Mouse (Mus musculus) adrenal gland, adult 8-10 months (tissue): ENCODE results near the gene Map2k7. TPM values are rescaled to one million over a fixed set of nuclear protein-coding genes. Genes with fewer than 3 reads are reported as not detected.
"Not testable (repeated sequence)": the region's sequence is repeated elsewhere in the genome, so short reads cannot be mapped to it uniquely, and the experiment has no call there.

Source experiments
- DNase-seq: peaks from one replicate; pipeline ENCODE4 v3.0.0; 2022
- total RNA-seq, 4 experiments: library from RNA; stranded (reverse); gene quantifications; 2 replicates each; pipeline ENCODE4 v1.2.4; 2022

Gene Map2k7
- total RNA-seq, 4 experiments from 2014 or later, result 90.9 to 127 (median 124) TPM

GRCm38 (mm10) chr8:4226739-4227347 is 11.7 kb upstream of the Map2k7 start, which contains the start of gene Lrrc8e:
Gene Lrrc8e, plus strand, starts transcription at chr8:4226827.
- peak; percentile 62 for DNase-seq

GRCm38 (mm10) chr8:4227919-4228318 is 10.6 kb upstream of the Map2k7 start:
- no peak for DNase-seq

- peak; percentile 6 for DNase-seq
These were observed 8.8 kb upstream of the Map2k7 start for GRCm38 (mm10) chr8:4229784-4230183.

DNA sequence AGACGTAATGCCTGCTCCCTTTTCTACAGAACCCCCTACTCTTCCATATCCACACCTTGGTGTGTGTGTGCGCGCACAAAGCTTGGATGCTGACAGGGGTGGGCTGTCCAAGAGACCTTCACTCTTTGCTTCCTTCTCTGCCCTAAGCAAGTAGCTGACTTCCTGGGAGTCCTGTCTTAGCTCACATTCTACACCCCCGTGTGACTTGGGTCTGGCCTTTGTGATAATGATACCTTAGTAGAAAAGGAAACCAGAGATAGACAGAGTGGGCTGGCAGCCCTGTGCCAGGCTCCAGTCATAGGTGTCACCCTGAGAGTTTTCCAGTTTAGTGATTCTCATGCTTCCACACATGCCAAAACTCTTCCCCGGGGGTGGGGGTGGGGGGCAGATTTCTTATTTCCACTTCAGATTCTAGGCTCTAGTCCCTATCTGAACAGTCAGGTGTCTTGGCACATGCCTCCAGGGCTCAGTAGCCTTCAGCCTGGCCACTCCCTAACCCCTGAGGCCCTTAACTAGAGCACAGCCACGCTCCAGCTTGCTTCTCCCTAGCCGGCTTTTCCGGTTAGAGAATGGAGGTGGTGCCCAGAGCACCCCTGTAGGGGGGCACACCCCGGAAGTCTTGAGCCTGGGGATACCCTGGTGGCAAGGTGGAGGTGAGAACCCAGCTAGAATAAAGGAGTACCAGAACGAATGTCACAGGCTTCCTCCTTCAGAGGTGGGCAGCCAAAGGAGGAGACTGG is 7.8 kb upstream of the Map2k7 start:
- DNase-seq, result peak; percentile 14

DNA sequence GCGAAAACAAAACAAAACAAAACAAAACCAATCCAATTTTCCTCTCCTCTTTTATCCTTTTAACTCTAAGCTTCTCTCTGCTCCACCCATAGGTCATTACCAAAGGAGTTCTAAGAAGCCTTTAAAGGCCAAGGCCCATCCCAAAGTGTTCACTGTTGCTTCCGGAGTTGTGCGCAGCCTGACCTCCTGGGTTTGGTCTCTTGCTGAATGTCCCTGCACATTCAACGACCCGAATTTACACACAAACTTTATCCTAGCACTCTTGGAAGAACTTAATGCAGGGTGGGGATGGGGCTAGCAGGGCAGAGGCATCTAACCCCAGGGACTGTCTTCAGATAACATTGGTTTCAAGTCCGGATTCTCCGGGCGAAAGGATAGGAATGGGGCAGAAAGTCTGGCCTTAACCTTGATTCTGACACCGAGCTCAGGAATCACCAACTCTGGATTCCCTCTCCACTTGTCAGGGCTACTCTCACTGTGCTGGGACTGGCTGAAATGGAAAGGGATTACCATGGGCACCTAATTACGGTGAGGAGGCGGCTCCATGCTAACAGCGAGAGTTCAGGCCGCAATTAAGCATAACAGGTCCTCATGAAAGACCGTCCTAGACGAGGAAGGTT is 616 bp upstream of the Map2k7 start:
- DNase-seq, result peak; percentile 62

DNA sequence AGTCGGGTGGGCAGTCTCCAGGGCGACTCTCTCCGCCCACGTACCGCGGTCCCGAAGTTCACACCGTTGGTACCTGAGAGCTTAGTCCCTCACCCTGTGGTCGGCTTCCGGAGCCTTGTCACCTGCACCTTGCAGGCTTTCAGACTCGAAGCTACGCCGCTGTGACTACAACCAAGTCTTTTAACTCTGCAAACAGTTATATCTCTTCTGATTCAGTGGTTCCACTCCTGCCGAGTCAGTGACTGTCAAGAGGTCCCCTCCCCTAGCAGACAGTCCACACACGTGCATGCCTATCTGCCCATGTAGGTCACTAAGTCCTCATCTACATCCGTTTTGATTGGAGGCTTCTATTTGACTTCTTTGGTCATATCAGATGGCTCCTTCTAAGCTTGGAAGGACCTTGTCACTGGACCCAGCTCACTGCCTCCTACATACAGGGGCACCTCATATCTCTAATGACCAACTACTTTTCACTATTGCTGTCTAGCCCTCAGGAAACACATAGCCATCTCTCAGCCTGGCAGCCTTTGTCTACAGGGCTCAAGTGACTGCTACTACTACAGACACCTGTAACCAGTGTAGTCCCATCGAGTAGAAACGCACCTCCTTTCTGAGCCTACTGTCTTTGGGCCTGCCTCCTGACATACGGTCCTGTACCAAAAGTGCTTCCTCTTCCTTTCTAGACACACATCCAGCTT is 802 bp downstream of the Map2k7 start:
- DNase-seq, result no peak

- DNase-seq, result no peak
These were observed 6.5 kb downstream of the Map2k7 start for GRCm38 (mm10) chr8:4245061-4245460.

GRCm38 (mm10) chr8:4245737-4246136 is 7.2 kb downstream of the Map2k7 start:
- no peak for DNase-seq

GRCm38 (mm10) chr8:4247241-4247640 is 8.7 kb downstream of the Map2k7 start:
- no peak for DNase-seq

DNA sequence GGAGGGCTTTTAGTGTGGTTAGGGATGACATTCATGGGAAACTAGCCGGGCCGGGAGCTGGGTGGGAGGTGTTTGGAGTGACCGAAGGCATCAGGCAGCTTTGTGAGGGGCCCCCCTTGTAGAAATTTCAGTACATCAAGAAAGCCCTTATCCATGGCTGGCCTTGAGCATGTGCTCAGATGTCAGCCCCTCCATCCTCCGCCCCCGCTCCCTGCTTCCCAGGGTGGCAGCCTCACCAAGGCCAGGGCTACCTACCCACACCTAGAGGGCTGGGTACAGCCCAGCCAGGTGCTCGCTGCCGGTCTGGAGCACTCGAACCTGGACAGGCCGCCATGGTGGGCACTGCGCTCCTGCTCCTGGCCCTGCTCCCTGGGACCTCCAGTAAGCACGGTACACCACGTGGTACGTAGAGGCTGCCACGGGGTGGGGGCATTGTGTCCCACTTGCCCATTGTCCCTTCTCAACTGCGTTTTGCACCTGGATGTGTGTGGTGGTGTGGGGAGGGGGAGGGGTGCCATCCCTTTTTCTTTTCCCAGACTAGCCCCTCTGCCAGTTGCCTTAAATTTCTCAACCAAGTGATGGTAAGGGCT is 9.5 kb downstream of the Map2k7 start, which contains the start of gene Tgfbr3l:
TSS of gene Tgfbr3l (plus strand) at position 264 of the 590 bp plus-strand sequence.
- no peak for DNase-seq

DNA sequence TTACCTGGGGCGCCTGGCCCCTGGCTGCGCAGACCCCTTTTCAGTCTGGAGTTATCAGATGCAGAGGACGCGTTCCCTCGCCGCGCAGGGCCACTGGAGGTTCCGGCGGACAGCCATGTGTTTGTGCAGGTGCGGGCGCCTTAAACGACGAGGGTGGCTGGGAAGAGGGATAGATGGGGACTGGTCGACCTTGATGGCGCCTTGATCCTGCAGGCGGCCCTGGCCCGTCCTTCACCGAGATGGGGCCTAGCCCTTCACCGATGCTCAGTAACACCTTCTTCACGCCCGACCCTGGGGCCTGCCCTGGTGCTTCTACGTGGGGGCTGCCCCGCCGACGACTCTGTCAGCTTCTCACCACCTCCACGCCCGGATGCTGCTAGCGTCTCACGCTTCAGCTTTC is 10.7 kb downstream of the Map2k7 start:
- no peak for DNase-seq

DNA sequence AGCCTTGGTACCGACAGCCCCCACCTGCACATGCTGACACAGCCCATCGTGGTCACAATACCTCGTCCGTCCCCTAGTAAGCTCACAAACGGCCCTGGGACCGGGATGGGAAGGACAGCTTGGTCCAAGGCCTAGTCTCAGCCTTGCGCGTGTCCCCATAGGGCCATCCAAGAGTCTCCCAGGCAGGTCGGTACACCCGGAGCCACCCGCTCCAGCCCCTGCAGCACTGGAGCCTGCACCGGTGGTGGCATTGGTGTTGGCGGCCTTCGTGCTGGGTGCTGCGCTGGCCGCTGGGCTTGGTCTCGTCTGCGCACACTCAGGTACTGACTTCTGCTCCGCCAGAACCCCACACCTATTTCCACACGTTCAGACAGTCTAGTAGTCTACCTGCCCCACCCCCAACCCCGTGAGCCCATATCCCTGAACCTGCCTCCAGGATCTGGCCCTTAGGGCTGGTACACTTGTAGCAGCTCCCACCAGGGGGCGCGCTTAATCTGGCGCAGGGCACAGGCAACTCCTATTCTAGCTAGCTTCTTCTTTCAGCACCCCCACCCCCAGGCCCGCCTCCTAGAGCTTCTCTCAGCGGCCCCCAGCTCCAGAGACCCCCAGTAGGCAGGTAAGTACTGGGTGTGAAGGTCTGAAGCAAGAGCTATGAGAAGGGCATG is 11.9 kb downstream of the Map2k7 start:
- peak; percentile 76 for DNase-seq

GRCm38 (mm10) chr8:4252116-4252760 is 13.7 kb downstream of the Map2k7 start:
- DNase-seq, result no peak

GRCm38 (mm10) chr8:4252934-4253841 is 14.6 kb downstream of the Map2k7 start, which contains the start of gene Snapc2:
Gene Snapc2, plus strand, starts transcription at chr8:4253080.
- DNase-seq, result peak; percentile 93

GRCm38 (mm10) chr8:4254001-4254400 is 15.5 kb downstream of the Map2k7 start:
- no peak for DNase-seq

GRCm38 (mm10) chr8:4255471-4255870 is 16.9 kb downstream of the Map2k7 start:
- not testable (repeated sequence) for DNase-seq

GRCm38 (mm10) chr8:4256911-4257310 is 18.4 kb downstream of the Map2k7 start:
- no peak for DNase-seq

DNA sequence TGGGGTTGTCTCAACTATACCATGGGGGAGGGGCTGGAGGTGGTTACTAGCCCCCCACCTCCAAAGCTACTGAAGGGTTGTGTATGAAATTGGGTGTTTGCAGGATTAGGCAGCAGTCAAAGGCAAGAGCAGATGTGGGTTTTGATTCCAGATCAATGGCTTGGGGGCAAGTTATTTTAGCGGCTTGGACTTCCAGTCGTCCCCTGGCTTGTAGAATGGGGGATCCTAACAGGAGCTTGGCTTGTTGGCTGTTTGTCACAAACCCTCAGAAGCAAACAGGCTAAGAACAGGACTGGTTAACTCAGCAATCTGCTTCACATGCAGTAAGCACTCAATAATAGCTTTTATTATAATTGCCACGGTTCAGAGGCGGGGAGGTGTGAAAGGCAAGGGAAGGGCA is 18.8 kb downstream of the Map2k7 start:
- no peak for DNase-seq

DNA sequence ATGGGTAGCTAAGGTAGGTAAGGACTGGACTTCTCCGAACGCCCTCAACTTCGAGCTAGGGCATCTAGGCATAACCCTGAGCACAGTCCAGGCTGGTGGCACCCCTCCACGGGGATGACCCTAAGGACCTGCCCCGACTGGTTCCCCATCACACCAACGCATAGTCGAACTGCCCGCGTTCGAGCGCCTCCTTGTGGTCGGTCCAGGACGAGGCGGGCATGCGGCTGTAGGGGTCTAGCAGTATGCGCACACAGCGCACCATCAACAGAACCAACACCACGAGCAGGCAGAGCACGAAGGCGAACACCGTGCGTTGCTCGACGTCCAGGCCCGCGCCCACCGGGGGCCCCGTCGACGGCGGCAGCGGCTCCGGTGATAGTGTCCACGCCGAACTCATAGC is 19.7 kb downstream of the Map2k7 start:
- DNase-seq, result no peak

- no peak for DNase-seq
These were observed 20.1 kb downstream of the Map2k7 start for GRCm38 (mm10) chr8:4258678-4259077.
